Mouse (Mus musculus) T-helper 1 cell (primary cell): ENCODE measurements around the gene Rft1.

Source experiments
- in situ Hi-C: fragments of 300-600 bp; cut with MboI, MseI; formaldehyde crosslinking; loops from one replicate; pipeline ENCODE4 v1.15.1; 2025; ENCODE audit warnings: high pct_unique_total_duplicates

The Rft1 gene

DNA sequence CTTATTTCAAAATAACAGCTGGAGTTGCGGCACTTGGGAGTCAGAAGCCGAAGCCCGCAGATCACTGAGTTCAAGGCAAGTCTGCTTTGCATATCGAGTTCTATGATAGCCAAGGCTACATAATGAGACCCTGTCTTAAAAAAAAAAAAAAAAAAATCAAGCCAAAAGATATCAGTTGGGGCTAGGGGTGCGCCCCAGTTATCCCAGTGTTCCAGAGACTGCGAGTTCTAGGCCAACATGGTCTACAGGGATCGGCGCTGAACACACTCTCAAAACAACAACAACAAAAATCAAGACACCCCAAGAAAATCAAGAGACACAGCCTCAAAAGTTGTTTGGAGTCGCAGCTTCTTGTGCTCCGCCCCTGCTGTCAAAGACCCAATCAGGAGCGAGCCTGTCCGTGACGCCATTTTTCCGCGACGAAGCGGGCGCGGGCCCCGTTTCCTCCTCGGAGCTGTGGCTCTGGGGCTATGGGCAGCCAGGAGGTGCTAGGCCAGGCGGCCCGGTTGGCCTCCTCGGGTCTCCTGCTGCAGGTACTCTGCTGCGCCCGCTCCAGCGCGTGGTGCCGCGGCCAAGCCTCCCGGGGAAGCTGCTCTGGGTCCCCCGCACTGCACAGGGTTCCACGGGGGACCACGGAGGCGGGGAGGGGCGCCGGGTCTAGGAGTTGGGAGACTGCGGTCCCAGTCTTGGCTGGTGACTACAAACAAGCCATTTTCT is at the start of gene Rft1:
Gene Rft1 (plus strand): TSS at position 418 of the 717 bp plus-strand sequence.
- in situ Hi-C loops: no loop called here

DNA sequence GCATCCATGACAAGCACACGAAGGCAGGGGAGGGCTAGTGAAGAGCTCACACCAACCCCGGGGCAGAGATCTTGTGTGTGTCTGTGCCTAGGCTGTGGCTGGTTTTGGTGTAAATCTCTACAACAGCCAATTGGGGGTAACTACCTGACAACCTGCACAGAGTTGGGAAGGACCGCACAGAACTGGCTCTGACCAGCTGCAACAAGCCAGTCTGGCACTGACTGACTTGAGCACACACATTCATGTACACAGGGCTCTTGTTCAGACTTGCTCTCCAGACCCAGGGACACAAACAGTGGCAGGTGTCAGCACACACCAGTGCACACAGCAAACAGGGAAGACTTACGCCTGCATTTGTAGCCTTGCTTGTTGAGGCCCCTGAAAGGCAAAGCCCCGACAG is 47.3 kb upstream of the Rft1 start:
- in situ Hi-C loops: no loop called here

DNA sequence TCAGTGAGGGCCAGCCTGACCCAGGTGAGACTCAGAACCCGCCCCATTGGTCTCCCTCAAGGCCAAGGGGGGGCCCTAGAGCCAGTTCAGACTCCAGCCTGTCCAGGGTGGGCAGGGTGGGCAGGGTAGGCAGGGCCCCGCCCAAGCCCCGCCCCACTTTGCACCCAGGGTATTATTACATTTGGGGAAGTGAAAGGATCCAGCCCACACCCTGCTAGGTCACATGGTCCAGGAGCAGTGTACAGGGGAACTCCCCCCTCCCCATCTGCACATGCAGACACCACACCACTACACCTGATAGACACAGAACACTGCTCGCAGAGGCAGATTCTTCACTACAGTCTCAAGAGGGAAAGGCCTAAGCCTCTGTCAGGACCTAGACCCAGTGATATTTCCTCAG is 46.5 kb upstream of the Rft1 start:
- in situ Hi-C loops: no loop called here

DNA sequence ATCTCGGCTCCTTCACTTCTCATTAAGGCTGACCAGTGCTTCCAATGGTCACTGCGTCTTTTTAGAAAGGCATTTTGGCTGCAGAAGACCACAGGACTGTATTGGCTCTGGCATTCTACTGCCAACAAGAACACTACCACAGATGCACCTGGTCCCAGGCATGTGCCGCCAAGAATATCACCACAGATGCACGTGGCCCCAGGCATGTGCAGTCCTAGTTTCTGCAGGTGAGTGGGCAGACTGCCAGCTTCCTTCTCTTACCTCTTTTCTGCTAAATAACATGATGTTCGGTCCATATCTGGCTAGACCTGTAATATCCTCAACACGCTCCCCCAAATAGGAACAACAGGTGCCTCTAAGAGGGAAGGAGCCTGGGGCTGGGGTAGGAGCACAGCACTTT is 46.0 kb upstream of the Rft1 start:
- in situ Hi-C loops: no loop called here

DNA sequence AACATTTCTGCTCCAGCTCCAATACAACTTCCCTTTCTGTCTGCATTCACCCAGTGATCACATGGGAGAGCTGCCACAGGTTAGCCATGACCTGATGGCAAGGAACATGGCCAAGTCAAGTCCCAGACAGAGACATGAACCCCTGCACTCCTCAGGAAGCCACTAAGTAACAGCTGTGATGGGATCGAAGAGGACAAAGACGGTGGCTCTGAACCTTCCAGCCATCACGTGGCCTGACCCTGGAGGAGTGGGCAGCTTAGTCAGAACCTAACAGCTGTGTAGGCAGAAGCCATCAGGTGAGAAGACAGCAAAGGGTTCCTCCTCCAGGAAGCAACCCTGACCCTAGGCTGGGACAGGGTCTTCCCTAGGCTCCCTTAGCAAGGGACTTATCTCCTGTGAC is 44.7 kb upstream of the Rft1 start:
- in situ Hi-C loops: no loop called here

DNA sequence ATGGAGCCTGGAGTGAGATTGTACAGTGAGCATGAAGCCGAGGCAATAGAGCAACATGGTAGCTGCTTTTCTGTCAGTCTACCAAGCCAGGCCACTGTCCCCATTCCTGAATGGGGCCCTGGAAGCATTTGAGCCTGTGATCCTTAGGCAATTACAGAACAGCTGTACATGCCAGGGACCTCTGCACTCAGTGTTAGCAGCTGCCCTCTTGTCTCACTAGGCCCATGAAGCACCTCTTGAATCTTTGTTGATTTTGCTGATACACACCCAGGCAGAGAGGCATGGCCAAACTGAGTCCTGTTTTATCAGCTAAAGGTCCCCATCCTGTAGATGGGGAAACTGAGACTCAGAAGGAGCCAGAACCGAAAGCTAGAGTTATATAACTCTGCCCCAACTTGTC is 43.9 kb upstream of the Rft1 start:
- in situ Hi-C loops: no loop called here

DNA sequence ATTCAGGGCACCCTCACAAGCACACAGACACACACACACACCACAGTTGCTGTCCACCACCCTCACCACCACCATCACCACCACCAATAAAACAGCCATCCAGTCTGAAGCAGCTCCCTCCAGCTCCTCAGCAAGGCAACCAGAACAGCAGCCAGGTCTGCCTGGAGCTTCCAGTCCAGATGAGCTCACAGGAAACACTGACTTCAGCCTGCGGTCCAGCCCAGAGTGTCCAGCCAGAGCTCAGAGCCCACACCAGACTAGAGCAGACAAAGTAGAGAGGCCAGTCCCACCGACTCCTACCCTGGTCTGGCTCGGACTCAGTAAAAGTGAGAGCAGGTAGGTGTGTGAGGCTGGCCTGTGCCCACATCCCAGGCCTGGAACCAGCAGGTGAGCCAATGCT is 43.2 kb upstream of the Rft1 start:
- in situ Hi-C loops: no loop called here

DNA sequence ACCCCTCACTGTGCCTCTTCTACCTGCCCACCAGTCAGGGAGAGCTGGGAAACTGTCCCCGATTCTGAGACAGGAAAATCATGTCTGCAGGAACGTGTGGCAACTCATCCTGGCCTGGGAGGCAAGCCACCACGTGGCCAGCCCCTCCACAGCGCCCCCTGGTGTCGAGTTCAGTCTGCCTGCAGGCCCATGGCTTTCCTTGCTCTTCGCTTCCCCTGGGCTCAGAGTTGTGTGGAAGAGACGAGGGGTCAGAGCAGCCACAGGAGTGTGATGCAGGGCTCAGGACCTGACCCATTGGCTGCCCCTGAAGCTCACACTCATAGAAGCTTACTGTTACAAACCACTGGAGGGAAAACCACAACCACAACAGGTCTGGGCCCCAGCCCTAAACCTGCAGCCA is 41.6 kb upstream of the Rft1 start:
- in situ Hi-C loops: no loop called here

DNA sequence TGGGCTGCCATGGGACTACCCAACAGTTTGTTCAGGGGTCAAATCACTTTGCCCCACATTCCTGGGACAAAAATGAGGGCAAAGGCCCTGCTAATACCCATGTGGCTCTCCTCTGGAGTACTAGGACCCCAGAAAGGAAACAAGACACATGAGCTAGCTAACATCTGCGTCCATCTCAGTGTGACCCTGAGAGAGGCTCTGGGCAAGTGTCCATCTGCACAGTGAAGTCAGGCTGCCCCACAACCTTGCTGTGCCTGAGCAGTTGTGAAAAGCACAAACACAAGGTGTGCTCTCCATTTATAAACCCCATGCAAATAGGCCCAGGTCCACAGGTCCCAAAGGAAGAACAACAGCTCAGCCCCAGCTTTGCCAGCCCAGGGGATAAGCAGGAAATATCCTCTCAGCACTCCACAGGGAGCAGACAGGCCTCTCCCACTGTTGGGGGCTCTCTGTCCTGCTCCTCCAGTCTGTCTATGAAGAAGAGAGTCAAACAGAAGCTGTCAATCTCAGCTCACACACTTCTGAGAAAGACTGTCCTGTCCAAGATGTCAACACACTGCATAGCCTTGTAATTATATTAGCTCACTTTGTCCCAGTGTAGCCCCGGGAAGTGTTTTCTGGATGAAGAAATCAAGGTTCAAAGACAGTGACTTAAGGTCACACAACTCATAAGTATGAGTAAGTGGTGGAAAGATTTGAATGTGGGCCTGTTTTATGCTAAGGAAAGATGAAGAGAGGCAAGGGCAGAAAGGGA is 41.0 kb upstream of the Rft1 start:
- in situ Hi-C loops: no loop called here

DNA sequence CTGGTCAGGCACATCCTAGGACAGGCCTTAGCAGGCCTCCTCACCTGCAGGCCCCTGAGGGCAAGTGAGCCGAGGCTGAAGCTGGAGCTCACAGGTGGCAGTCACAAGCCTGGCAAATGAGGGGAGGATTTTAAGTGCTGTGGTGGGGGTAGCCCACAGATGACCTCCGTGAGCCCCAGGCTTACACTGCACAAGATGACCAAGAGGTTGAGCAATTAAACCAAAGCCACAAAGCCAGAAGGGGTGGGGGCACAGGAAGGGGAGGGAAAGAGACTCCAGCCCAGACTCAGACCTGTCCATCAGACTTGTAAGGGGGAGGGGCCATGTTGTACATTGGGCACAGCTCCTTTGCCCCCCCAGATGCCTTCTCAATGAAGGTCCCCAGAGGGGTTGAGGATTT is 37.4 kb upstream of the Rft1 start:
- in situ Hi-C loops: no loop called here

DNA sequence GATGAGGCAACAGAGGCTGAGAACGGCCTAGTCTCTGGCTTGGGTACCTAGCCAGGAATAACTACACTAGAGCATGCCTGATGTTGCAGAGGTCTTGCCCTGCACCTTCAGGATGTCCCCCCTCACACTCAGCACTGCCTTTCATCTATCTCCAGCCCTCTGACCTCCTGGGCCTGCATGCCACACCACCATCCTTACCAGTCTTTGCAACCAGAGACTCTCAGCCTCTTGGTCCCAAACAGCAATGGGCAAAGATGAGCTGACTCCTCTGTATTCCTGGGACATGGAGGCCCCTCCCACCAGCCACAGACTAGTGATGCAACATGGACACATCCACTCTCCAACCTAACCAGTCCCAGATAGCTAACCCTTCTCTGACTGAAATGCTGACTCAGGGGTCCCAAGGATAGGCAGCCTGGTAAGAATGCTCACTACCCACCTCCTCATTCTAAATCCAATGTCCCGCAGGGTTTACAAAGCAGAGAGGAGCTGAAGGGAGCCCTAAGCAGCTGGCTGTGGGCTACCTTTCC is 35.3 kb upstream of the Rft1 start:
- in situ Hi-C loops: no loop called here

DNA sequence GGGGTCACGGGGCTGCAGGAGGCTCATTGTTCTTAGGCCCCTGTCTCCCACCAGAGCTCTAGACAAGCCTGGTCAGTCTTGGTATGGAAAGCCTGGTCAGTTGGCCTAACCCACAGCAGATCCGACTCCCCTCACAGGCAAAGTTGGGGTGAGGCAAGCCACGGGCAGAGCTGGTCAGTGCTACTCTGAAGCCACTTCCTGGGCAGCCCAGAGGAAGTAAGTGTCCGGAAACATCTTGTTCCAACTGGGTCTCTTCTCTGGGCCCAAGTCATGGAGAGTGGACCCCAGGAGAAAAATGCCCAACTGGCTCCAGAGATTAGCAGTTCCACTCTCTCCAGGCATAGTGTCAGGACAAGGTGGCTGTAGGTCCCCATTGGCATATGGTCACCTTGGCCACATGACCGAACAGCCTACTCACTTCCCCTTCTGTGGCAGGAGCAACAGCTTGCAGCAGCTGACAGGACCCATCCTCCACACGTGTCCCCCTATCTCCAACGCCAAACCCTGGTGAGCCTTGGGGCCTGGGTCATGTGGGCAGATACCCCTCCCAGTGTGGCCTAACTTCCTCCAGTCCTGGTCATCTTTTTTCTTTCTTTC is 34.1 kb upstream of the Rft1 start:
- in situ Hi-C loops: no loop called here

DNA sequence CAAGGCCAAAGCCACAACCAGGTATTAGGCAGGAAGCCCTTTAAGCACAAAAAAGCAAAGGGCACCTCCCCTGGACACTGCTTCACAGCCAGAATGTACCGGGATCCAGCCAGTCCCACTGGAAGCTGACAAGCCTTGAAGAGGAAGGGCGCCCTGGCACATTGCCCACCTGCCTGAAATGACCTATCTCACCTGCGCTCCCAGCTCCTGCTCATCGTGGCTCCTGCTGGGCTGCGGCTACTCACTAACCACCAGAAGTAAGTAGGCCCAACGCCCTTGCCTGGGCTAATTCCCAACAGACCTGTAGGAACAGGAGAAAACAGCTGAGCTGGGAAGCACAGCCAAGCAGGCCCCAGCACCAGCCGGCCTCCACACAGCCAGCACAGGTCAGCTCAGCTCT is 32.0 kb upstream of the Rft1 start:
- in situ Hi-C loops: no loop called here

DNA sequence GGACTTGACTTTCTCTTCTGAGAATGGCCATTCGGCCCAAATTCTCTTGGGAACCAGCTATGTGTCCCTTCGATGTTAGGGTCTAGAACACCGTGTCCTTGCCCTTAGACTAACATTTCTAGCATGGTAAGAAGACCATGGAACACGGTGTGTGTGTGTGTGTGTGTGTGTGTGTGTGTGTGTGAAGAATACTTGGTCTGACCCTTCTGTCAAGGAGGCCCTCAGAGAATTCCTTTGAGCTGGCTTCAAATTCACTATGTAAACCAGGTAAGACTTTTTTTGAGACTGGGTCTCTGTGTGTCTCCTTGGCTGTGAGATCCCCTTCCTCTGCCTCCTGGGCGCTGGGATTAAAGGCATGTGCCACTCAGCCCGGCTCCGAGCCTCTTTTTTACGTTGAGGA is 31.6 kb upstream of the Rft1 start:
- in situ Hi-C loops: no loop called here

DNA sequence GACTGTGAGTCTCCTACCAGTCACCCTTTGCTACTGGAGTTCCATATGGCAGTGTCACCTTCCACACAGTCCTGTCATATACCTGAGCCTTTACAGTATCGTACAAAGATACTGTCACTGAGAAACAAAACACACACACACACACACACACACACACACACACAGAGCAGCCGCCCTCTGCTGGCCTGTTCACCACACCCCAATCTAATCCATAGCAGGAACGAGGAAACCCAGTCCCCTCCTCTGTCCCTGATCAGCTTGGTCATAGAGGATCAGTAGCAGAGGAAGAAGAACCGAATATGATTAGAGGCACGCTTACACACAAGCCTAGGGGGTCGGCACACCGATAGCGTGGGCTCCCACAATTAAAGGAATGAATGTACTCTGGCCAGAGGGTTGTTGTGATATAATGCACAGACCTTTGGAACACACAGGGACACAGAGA is 29.9 kb upstream of the Rft1 start:
- in situ Hi-C loops: no loop called here

DNA sequence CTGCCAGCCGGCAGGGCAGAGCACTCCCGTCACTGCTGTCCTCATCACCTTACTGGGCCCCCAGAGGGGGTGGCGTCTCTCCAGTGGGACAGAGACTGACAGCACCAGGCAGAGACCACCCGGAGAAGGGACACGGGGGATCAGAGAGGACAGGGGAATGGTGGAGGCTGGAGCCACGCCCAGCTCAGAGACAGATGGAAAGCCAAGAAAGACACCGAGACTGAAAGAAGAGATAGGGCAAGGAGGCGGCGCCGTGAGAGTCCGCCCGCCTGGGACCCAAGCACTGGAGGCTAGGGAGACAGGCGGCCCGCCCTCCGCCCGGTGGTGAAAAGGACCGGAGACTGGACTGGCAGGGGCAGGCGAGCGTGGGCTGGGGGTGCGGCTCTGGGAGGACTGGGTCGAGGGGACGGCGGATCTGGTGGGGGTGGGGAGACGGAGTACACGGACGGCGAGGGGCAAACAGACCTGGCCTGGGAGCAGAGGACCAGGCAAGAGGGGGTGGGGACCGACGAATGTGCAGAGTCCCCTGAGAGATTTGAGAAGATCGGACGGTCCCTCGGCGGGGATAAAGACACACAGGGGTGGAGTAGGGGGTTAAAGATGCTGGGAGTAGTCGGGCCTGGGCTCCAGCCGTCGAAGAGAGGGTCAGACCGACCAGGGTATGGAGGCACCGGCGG is 28.9 kb upstream of the Rft1 start:
- in situ Hi-C loops: loop anchor here (5.0 kb wide), 1 partner anchor 92 kb away; no protein-coding TSS in a partner anchor

DNA sequence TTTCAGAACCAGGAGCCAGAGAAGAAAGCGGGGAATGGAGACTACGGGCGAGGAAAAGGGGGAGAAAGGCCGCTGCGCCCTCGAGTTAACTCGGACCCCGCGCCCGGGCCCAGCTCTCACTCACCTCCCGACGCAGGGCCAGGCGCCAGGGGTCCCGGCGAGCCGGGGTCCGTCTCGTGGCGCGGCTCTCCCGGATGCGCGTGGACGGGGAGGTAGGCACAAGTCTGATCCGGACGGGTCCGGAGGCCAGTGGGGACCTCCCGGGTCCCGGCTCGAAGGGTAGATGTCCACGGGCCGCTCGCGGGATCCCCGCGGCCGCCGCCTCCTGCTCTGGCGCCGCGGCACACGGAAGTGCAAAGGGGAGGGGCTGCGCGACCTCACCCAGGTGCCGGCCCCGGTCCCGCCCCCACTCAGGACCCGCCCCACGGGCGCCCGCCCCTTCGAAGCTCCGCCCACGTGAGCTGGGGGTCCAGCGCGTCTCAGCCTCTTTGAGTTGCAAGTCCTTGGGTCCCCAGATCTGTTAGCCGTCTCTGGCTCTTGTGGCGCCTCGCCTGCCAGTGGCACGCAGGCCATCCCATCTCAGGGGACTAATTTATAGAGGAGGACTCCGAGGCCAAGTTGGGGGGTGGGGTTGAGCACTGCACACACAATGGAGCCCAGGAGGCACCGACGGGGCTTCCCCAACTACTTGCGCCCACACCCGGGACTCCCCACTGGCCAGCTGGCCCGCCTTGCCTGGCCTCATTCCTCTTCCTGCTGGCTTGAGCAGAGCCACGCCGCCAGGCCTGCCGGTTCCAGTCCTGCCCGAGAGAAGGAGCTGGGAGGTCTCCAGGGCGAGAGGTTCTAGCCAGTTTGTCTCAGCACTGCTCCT is 28.1 kb upstream of the Rft1 start, which contains the start of gene Prkcd:
Gene Prkcd (minus strand): TSS at position 355 of the 871 bp plus-strand sequence.
- in situ Hi-C loops: loop anchor here (5.0 kb wide), 1 partner anchor 91 kb away; no protein-coding TSS in a partner anchor

DNA sequence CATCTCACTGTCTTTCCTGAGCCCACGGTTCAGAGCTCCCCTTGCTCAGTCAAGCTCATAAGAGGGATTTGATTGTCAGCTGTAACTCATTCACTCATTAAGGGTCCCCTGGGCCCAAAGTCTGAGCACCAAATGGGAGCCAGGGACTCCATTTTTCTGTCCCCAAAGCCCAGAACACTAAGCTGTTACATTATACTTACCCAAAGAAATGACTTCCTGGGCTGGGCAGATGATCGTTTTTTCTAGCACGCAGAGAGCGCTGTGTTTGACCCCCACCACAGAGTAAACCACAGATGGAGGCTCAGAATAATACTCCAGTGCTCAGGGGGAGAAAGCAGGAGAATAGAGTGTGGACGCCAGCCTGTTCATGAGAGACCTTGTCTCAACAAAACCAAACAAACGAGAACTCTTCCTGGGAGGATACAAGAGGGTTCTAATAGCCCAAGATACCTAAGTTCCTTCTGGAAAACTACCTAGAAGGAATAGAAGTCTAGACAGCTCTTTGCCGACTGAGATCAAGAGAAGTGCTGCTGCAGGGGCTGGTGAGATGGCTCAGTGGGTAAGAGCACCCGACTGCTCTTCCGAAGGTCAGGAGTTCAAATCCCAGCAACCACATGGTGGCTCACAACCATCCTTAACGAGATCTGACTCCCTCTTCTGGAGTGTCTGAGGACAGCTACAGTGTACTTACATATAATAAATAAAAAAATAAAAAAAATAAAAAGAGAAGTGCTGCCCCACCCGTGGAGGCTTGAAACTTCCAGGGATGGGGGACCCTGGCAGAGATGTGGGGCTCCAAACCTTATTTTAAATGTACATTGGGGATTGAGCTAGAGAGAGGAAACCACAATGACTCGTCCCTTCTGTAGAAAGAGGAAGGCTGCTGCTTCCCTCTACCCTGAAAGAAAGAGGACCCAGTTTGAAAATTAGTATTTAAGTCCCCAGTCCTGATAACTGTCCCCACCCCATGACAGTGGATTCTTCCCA is 27.1 kb upstream of the Rft1 start:
- in situ Hi-C loops: loop anchor here (5.0 kb wide), 1 partner anchor 90 kb away; no protein-coding TSS in a partner anchor

DNA sequence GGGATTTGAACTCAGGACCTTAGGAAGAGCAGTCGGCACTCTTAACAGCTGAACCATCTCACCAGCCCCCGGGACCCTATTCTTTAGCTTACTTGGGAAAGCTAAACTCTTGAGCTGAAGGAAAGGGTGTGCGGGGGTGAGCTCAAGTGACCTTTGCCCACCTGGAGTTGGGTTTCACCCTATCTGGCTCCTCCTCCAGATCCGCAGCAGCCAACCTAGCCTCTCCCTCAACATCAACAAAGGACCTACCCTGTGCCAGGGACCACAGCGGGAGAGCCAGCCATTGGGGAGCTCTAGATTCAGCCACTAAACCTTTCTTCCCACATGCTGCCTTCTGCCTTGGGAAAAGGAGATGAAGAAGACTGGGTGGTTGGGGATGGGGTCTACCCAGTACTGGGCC is 25.9 kb upstream of the Rft1 start:
- in situ Hi-C loops: loop anchor here (5.0 kb wide), 1 partner anchor 89 kb away; no protein-coding TSS in a partner anchor
